Mouse (Mus musculus): ENCODE data around the gene Atxn7l1. TPM values are rescaled to one million over a fixed set of nuclear protein-coding genes. Genes with fewer than 3 reads are reported as not detected.

Atxn7l1 gene
- 10 to 100 TPM; 20.2 to 22.4 (median 20.7) TPM for total RNA-seq (2022)

- DNase-seq (ENCODE audit: low spot score) = peak; percentile 90
Observed at GRCm38 (mm10) chr12:33147497-33148267, at the start of gene Atxn7l1. Gene Atxn7l1 (plus strand): TSS chr12:33147693.

GRCm38 (mm10) chr12:33101627-33102026 lies 45.9 kb upstream of the Atxn7l1 start:
- DNase-seq (ENCODE audit: low spot score) = no peak

GRCm38 (mm10) chr12:33102342-33103115 lies 45.0 kb upstream of the Atxn7l1 start:
- DNase-seq (ENCODE audit: low spot score) = no peak

- no peak for DNase-seq (ENCODE audit: low spot score)
Observed at GRCm38 (mm10) chr12:33105724-33106123, 41.8 kb upstream of the Atxn7l1 start.

GRCm38 (mm10) chr12:33106438-33107167 lies 40.9 kb upstream of the Atxn7l1 start:
- no peak for DNase-seq (ENCODE audit: low spot score)

- no peak for DNase-seq (ENCODE audit: low spot score)
Observed at GRCm38 (mm10) chr12:33109531-33109930, 38.0 kb upstream of the Atxn7l1 start.

GRCm38 (mm10) chr12:33110894-33111471 lies 36.5 kb upstream of the Atxn7l1 start:
- DNase-seq (ENCODE audit: low spot score) = peak; percentile 57

- DNase-seq (ENCODE audit: low spot score) = no peak
Observed at GRCm38 (mm10) chr12:33118624-33119301, 28.7 kb upstream of the Atxn7l1 start.

- DNase-seq (ENCODE audit: low spot score) = no peak
Observed at GRCm38 (mm10) chr12:33125594-33126227, 21.8 kb upstream of the Atxn7l1 start.

- DNase-seq (ENCODE audit: low spot score) = no peak
Observed at GRCm38 (mm10) chr12:33126243-33126642, 21.2 kb upstream of the Atxn7l1 start.

- DNase-seq (ENCODE audit: low spot score) = no peak
Observed at GRCm38 (mm10) chr12:33128121-33128520, 19.4 kb upstream of the Atxn7l1 start.

GRCm38 (mm10) chr12:33128702-33129101 lies 18.8 kb upstream of the Atxn7l1 start:
- no peak for DNase-seq (ENCODE audit: low spot score)

- DNase-seq (ENCODE audit: low spot score) = no peak
Observed at GRCm38 (mm10) chr12:33129410-33129809, 18.1 kb upstream of the Atxn7l1 start.

GRCm38 (mm10) chr12:33130401-33130800 lies 17.1 kb upstream of the Atxn7l1 start:
- DNase-seq (ENCODE audit: low spot score) = no peak

- no peak for DNase-seq (ENCODE audit: low spot score)
Observed at GRCm38 (mm10) chr12:33131796-33132195, 15.7 kb upstream of the Atxn7l1 start.

- DNase-seq (ENCODE audit: low spot score) = no peak
Observed at GRCm38 (mm10) chr12:33137857-33138256, 9.6 kb upstream of the Atxn7l1 start.

- DNase-seq (ENCODE audit: low spot score) = no peak
Observed at GRCm38 (mm10) chr12:33139083-33139482, 8.4 kb upstream of the Atxn7l1 start.

- no peak for DNase-seq (ENCODE audit: low spot score)
Observed at GRCm38 (mm10) chr12:33144456-33144855, 3.0 kb upstream of the Atxn7l1 start.

- DNase-seq (ENCODE audit: low spot score) = no peak
Observed at GRCm38 (mm10) chr12:33146622-33147433, 665 bp upstream of the Atxn7l1 start.
